Mouse (Mus musculus) retina, embryonic 14.5 days (tissue): Measurements from ENCODE around the gene Wdr59.

Experiments
- DNase-seq: peaks from one replicate; pipeline ENCODE4 v3.0.0-alpha.2; 2015; ENCODE audit warnings: low spot score

Wdr59 gene

GRCm38 (mm10) chr8:111521713-111522429 is at the start of gene Wdr59:
TSS of gene Wdr59 (minus strand) at chr8:111522092.
- DNase-seq: peak; percentile 99

DNA sequence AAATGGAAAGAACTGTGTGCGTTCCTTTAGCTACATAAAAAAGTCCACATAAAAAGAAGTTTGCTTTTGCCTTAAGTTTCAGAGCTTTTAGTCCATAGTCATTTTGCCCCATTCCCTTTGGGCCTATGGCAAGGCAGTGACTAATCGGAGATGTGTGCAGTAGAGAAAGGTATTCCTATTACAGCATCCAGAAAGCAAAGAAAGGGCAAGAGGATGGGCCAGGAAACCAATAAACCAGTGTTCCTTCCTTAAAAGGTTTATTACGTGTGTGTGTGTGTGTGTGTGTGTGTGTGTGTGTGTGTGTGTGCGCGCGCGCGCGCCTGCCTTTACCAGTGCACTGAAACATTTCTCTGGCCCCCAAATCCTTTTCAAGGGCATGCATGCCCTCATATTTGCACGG is 49.8 kb upstream of the Wdr59 start:
- no peak for DNase-seq

GRCm38 (mm10) chr8:111570432-111570831 is 48.5 kb upstream of the Wdr59 start:
- no peak for DNase-seq

GRCm38 (mm10) chr8:111569926-111570325 is 48.0 kb upstream of the Wdr59 start:
- DNase-seq: no peak

- DNase-seq: no peak
These were observed 46.1 kb upstream of the Wdr59 start for GRCm38 (mm10) chr8:111568029-111568428.

- DNase-seq: no peak
These were observed 45.7 kb upstream of the Wdr59 start for GRCm38 (mm10) chr8:111567571-111567970.

- DNase-seq: no peak
These were observed 44.4 kb upstream of the Wdr59 start for GRCm38 (mm10) chr8:111566326-111566725.

- no peak for DNase-seq
These were observed 43.9 kb upstream of the Wdr59 start for GRCm38 (mm10) chr8:111565784-111566191.

GRCm38 (mm10) chr8:111564093-111564492 is 42.2 kb upstream of the Wdr59 start:
- no peak for DNase-seq

GRCm38 (mm10) chr8:111563687-111564086 is 41.8 kb upstream of the Wdr59 start:
- DNase-seq: no peak

DNA sequence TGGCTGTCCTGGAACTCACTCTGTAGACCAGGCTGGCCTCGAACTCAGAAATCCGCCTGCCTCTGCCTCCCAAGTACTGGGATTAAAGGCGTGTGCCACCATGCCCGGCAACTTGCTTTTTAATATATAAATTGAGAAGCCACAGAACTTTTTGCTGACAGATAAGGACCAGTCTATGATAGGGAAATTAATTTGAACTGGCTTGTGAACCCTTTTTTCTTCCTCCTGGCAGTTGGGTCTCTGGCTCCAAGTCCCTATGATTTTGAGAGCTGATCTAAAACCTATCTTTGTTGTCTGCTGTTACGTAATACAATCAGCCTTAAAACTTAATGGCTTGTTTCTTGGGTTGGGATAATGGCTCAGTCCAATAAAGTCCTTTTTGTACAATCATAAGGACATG is 41.2 kb upstream of the Wdr59 start:
- no peak for DNase-seq

GRCm38 (mm10) chr8:111562274-111562803 is 40.4 kb upstream of the Wdr59 start:
- no peak for DNase-seq

GRCm38 (mm10) chr8:111561824-111562223 is 39.9 kb upstream of the Wdr59 start:
- no peak for DNase-seq

DNA sequence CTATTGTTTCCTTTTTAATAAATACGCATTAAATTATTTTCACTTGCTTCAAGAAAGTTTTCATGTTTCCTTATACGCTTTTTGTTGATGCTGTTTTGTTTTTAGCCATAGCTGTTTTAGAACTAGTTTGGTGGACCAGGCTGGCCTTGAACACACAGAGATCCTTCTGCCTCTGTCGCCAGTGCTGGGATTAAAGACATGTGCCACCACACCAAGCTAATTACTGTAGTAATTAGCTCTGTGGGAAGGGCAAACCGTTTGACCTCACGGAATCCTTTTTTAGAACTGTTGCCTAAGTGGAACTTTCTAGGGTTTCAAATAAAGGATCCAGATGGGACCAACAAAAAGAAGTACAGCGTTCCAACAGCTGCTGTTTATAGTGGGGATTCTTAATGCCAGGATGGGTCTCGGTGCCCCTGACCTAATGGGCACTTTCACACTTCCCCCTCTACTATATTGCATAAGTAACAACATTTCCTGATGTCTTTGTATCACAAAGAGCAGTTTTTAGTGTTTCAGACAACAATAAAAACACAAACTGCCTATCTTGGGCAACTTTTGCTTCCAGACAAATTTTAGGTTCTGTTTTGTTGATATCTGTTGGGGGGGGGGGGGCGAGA is 29.7 kb upstream of the Wdr59 start:
- no peak for DNase-seq

DNA sequence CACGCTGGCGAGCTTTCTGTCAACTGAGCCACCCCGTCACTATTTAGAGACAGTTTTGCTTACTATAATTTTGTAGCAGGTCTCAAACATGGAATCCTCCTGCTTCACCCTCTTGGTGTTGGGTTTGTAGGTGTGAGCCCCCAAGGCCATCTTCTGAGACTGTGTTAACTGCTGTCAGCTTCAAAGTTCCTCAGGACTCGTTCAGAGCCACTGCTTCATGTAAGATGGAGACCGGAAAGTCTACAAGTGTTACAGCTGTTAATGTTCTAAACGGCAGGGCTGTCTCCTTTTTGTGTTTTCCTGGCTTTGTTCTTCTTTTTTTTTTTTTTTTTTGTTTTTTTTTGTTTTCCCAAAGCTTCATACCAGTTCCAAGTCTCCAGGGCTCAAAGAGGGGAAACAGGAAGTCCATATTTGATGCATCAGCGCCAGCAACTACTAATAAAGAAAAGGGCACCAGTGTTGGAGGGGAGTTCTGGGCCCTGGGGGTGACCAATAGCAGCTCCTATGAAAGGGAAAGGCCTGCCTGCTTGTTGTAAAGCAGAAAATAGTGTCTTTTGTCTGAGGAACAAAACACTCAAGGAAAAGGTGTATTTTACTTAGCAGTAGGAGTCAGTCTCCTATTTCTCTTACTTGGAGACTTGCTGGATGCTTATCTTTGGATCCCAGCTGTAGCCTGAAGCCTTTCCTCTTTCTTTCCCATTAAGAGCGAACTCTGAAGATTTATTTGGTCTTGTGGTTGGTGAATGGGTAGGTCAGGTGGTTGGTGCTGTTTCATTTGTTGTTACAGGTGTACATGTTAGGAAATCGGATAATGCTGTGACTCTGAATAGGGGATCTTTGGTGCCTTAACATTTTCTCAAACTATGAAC is 28.3 kb upstream of the Wdr59 start:
- no peak for DNase-seq

- no peak for DNase-seq
These were observed 26.3 kb upstream of the Wdr59 start for GRCm38 (mm10) chr8:111548201-111548600.

GRCm38 (mm10) chr8:111547144-111547543 is 25.3 kb upstream of the Wdr59 start:
- no peak for DNase-seq

GRCm38 (mm10) chr8:111545406-111546156 is 23.7 kb upstream of the Wdr59 start:
- no peak for DNase-seq

- peak; percentile 28 for DNase-seq
These were observed 22.0 kb upstream of the Wdr59 start for GRCm38 (mm10) chr8:111543712-111544380.

DNA sequence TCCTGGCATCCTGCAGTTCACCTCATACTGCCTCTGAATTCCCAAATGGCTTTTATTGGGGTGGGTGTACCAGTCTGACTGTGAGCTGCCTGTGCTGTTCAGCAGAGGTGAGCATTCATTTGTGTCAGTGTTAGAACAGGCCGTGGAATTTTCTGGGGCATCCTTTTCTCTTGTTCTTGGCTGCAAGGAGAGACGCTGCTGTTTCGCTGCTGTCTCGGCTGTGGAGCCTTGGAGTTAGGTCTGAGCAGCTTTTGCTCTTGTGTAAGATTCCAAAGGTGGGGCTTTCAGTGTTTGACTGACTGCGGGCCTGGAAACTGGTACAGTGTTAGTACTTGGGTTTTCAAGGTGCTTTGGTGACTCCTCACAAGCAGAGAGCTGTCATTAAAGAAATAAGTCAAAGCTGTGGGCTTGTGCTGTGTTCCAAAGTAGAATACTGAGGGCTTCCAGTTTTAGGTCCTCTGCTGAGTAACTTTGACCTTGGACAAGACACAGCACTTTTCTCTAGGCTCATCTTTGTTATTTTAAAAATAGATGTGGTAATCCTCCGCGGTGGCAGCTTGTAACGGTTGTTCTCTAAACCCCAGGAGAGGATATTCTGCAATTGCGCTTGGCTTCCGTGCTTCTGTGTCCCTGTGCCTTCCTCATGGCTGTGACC is 17.7 kb upstream of the Wdr59 start:
- DNase-seq: no peak

DNA sequence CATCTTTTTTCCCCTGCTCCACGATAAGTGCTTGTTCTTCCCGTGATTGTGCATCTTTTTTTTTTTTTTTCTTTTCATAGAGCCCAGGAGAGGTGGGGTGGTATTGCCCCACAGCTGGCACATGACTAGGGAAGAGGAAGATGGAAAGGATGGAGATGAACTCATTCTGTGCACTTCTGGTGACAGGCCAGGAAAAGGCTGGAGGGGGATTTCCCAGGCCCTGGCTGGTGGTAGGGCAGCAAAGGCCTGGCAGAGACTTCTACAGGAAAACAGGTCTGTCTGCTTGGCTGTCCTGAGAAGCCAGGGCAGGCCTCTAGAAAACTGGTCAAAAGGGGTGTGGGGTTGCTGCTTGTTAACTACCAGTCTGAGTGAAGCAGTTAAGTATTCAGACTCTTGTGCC is 16.3 kb upstream of the Wdr59 start:
- no peak for DNase-seq
